Mouse (Mus musculus) kidney, postnatal 0 days (tissue): ENCODE results near the gene Pla1a. TPM values are rescaled to one million over a fixed set of nuclear protein-coding genes. Genes with fewer than 3 reads are reported as not detected.

Experiments
- ATAC-seq: fragments of 200-750 bp; cut with Nextera tagmentation; replicated peaks from 2 replicates; pipeline ENCODE4 v1.8.0; 2017; ENCODE audit warnings: low read depth, moderate number of reproducible peaks, moderate TSS enrichment, moderate library complexity; ENCODE audit not compliant: low FRiP score
- DNase-seq: peaks from one replicate; pipeline ENCODE4 v3.0.0-alpha.2; 2016; ENCODE audit warnings: low spot score
- H3K27ac ChIP-seq: fragments of 300-500 bp; sonication (generic); 2 replicates; pipeline ENCODE4 v1.5.1; 2014; ENCODE audit warnings: mild to moderate bottlenecking
- H3K27me3 ChIP-seq: fragments of 300-500 bp; sonication (generic); 2 replicates; pipeline ENCODE4 v1.6.1; 2014; ENCODE audit warnings: low read length, mixed read lengths; ENCODE audit not compliant: insufficient read depth
- H3K36me3 ChIP-seq: fragments of 300-500 bp; sonication (generic); 2 replicates; pipeline ENCODE4 v1.6.1; 2014; ENCODE audit warnings: low read length, mixed read lengths; ENCODE audit not compliant: insufficient read depth
- H3K4me1 ChIP-seq: fragments of 300-500 bp; sonication (generic); replicated peaks from 2 replicates; pipeline ENCODE4 v1.6.1; 2014; ENCODE audit warnings: antibody characterized with exemption, low read length, mixed read lengths; ENCODE audit not compliant: insufficient read depth
- H3K4me2 ChIP-seq: fragments of 300-500 bp; sonication (generic); 2 replicates; pipeline ENCODE4 v1.6.1; 2014; ENCODE audit warnings: mild to moderate bottlenecking, low read length, moderate library complexity, mixed read lengths
- H3K4me3 ChIP-seq: fragments of 300-500 bp; sonication (generic); replicated peaks from 2 replicates; pipeline ENCODE4 v1.5.1; 2014; ENCODE audit warnings: low read depth, low read length
- H3K9ac ChIP-seq: fragments of 300-500 bp; sonication (generic); 2 replicates; pipeline ENCODE4 v1.6.1; 2014; ENCODE audit warnings: low read depth, low read length
- H3K9me3 ChIP-seq: fragments of 300-500 bp; sonication (generic); replicated peaks from 2 replicates; pipeline ENCODE4 v1.6.1; 2016; ENCODE audit warnings: low read length, inconsistent platforms, mixed read lengths
- CTCF ChIP-seq: IDR thresholded peaks from 2 replicates; pipeline ENCODE4 v1.5.1; 2016; ENCODE audit warnings: antibody characterized with exemption, low read depth, mild to moderate bottlenecking, moderate library complexity
- WGBS: fragments of 180-500 bp; shearing (Covaris S2); extraction: QIAGEN DNeasy Blood & Tissue Kit; methylation state at CpG from one replicate; pipeline ENCODE4 v1.1.7; 2014; 5-methylcytosine and 5-hydroxymethylcytosine counted together
- polyA plus RNA-seq: library from polyadenylated mRNA; unstranded; fragments of >200 nt; fragmentation: Nextera tagmentation; extraction: Ambion mirVana; gene quantifications from 2 replicates; pipeline ENCODE4 v1.2.1, GENCODE M21; 2015

The Pla1a gene
- polyA plus RNA-seq, 1 experiment from 2014 or later = 36.5 TPM

GRCm38 (mm10) chr16:38363256-38363595 lies 69.7 kb downstream of the Pla1a start:
- no peak overlapping the region for H3K27ac ChIP-seq
- TF ChIP-seq CTCF = no peak
- H3K27me3 ChIP-seq = no peaks in the 10 kb centered on the region
- ATAC-seq = no peak
- no peak overlapping the region for H3K4me2 ChIP-seq
- no peak for DNase-seq
- H3K36me3 ChIP-seq = no peaks in the 10 kb centered on the region
- no peaks in the 10 kb centered on the region for H3K9me3 ChIP-seq
- H3K4me1 ChIP-seq = 0 out of 2 replicates have a peak, but pooled peaks cover 3% of the 10 kb centered on the region
- no peak overlapping the region for H3K4me3 ChIP-seq
- H3K9ac ChIP-seq = no peak overlapping the region
- WGBS = 76% methylated on average over 3 of the region's 3 CpGs

GRCm38 (mm10) chr16:38362493-38363255 lies 70.3 kb downstream of the Pla1a start:
- H3K4me3 ChIP-seq = no peak overlapping the region
- no peak overlapping the region for H3K4me2 ChIP-seq
- no peak overlapping the region for H3K27ac ChIP-seq
- 0 out of 2 replicates have a peak, but pooled peaks have one; percentile 25 for ATAC-seq
- DNase-seq = no peak
- no peak overlapping the region for H3K9ac ChIP-seq
- H3K27me3 ChIP-seq = no peaks in the 10 kb centered on the region
- 0 out of 2 replicates have a peak, but pooled peaks cover 3% of the 10 kb centered on the region for H3K4me1 ChIP-seq
- H3K9me3 ChIP-seq = no peaks in the 10 kb centered on the region
- no peak for TF ChIP-seq CTCF
- 66% methylated on average over 20 of the region's 20 CpGs for WGBS
- no peaks in the 10 kb centered on the region for H3K36me3 ChIP-seq

GRCm38 (mm10) chr16:38361933-38362332 lies 71.0 kb downstream of the Pla1a start, which contains the start of gene Popdc2:
Popdc2 (plus strand) TSS chr16:38362209.
- no peak for DNase-seq
- Histone ChIP-seq H3K4me1 (0 out of 2 replicates have a peak, but pooled peaks cover 3% of the 10 kb centered on the region), H3K4me2 (no peak within 1 kb of the TSS), H3K4me3 (no peak within 1 kb of the TSS), H3K9me3 (no peaks in the 10 kb centered on the region), H3K27me3 (no peaks in the 10 kb centered on the region), H3K36me3 (0 out of 2 replicates have a peak, but pooled peaks cover under 1% of the 10 kb centered on the region), H3K27ac (no peak within 1 kb of the TSS), H3K9ac (no peak within 1 kb of the TSS)
- no peak for TF ChIP-seq CTCF
- no peak for ATAC-seq
- WGBS = 36% methylated on average over 10 of the region's 10 CpGs

GRCm38 (mm10) chr16:38360317-38360716 lies 72.6 kb downstream of the Pla1a start:
- Histone ChIP-seq H3K27ac (no peak overlapping the region), H3K9me3 (no peaks in the 10 kb centered on the region), H3K4me1 (0 out of 2 replicates have a peak, but pooled peaks cover 3% of the 10 kb centered on the region), H3K36me3 (0 out of 2 replicates have a peak, but pooled peaks cover 6% of the 10 kb centered on the region), H3K27me3 (no peaks in the 10 kb centered on the region), H3K4me2 (no peak overlapping the region), H3K9ac (no peak overlapping the region), H3K4me3 (no peak overlapping the region)
- peak; percentile 21; the same call in 1 of the 2 replicates for ATAC-seq
- TF ChIP-seq CTCF = no peak
- DNase-seq = no peak
- WGBS = 43% methylated on average over 2 of the region's 2 CpGs

DNA sequence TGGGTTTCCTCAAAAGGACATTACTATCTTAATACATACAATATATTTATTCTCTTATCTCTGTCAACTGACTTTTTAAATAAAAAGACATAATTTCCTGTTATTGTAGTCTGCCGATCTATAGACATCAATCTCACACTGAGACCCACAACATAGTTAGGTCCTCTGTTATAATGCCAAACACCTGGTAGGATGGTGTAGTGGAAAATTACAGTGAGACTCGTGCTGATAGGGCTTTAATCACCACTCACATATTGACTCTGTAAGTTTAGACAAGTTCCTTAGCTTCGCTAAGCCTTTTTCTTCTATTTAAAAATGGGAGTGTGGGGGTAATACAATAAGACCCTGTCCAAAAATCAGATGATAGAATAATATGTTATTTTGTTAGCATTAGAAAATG lies 73.1 kb downstream of the Pla1a start:
- H3K9ac ChIP-seq = no peak overlapping the region
- H3K9me3 ChIP-seq = no peaks in the 10 kb centered on the region
- no peak overlapping the region for H3K27ac ChIP-seq
- H3K36me3 ChIP-seq = 0 out of 2 replicates have a peak, but pooled peaks cover 6% of the 10 kb centered on the region
- WGBS = 69% methylated on average over 3 of the region's 3 CpGs
- DNase-seq = no peak
- 0 out of 2 replicates have a peak, but pooled peaks cover 3% of the 10 kb centered on the region for H3K4me1 ChIP-seq
- H3K27me3 ChIP-seq = no peaks in the 10 kb centered on the region
- no peak overlapping the region for H3K4me3 ChIP-seq
- H3K4me2 ChIP-seq = no peak overlapping the region
- TF ChIP-seq CTCF = no peak
- ATAC-seq = no peak

DNA sequence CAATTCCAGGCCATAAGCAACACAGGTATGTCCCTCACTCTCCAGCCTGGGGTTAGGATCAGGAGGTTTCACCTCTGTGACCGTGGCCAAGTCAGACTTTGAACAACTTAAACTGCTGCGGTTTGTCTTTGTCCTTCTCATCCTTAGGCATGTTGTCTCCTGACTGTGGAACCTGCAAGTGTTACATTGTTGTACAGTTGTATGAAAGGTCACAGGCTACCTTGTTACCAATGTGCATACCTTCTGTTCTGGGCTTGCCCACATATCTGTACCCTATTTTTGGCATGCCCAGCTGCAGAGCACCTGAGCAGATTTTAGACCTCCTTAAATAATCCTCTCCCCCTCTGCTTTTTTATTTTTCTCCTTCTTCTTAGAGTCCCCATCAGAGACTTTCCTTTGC lies 73.7 kb downstream of the Pla1a start:
- no peak for TF ChIP-seq CTCF
- H3K27me3 ChIP-seq = no peaks in the 10 kb centered on the region
- no peaks in the 10 kb centered on the region for H3K9me3 ChIP-seq
- H3K36me3 ChIP-seq = 0 out of 2 replicates have a peak, but pooled peaks cover 6% of the 10 kb centered on the region
- no peak for DNase-seq
- H3K4me2 ChIP-seq = no peak overlapping the region
- H3K4me1 ChIP-seq = 0 out of 2 replicates have a peak, but pooled peaks cover 3% of the 10 kb centered on the region
- no peak overlapping the region for H3K27ac ChIP-seq
- ATAC-seq = no peak
- WGBS = 85% methylated on average over 2 of the region's 2 CpGs
- no peak overlapping the region for H3K4me3 ChIP-seq
- H3K9ac ChIP-seq = no peak overlapping the region
